Mouse (Mus musculus) spleen, adult 2 months (tissue): ENCODE measurements at regions not wholly inside any gene's neighbourhood (a gene's known extent, or its start where the extent isn't known, plus 50 kb on each side); places are given as distances from the start of the nearest gene placed in this dataset.

ENCODE experiments used
- DNase-seq, 2 experiments: peaks; one replicate each; pipeline versions ENCODE4 v3.0.0 to v3.0.0-alpha.2; 2012 to 2021; ENCODE audit warnings: low spot score in 2 of 2, low read depth in 1 of 2
- H3K27ac ChIP-seq: fragments of 200-500 bp; 2 replicates; pipeline ENCODE4 v1.5.1; 2012; ENCODE audit warnings: low read length, inconsistent platforms; ENCODE audit not compliant: insufficient read depth
- H3K27me3 ChIP-seq: fragments of 200-500 bp; 2 replicates; pipeline ENCODE4 v1.6.1; 2012; ENCODE audit warnings: mild to moderate bottlenecking, moderate library complexity, low read length, inconsistent platforms; ENCODE audit not compliant: control insufficient read depth, insufficient read depth
- H3K36me3 ChIP-seq: fragments of 200-500 bp; 2 replicates; pipeline ENCODE4 v1.6.1; 2012; ENCODE audit warnings: mild to moderate bottlenecking, low read length, inconsistent platforms; ENCODE audit not compliant: control insufficient read depth, insufficient read depth
- H3K4me1 ChIP-seq: fragments of 200-500 bp; 2 replicates; pipeline ENCODE4 v1.6.1; 2011; ENCODE audit warnings: inconsistent platforms; ENCODE audit not compliant: control insufficient read depth, insufficient read depth, insufficient read length
- H3K4me3 ChIP-seq: fragments of 200-500 bp; 2 replicates; pipeline ENCODE4 v1.5.1; 2011; ENCODE audit warnings: mild to moderate bottlenecking, inconsistent platforms; ENCODE audit not compliant: insufficient read depth, insufficient read length; ENCODE audit errors: extremely low read depth
- CTCF ChIP-seq: fragments of 200-500 bp; IDR thresholded peaks from 2 replicates; pipeline ENCODE4 v1.5.1; 2011; ENCODE audit warnings: mild to moderate bottlenecking, inconsistent platforms; ENCODE audit not compliant: insufficient read depth, insufficient read length, insufficient replicate concordance; ENCODE audit errors: extremely low read depth
- POLR2A ChIP-seq: fragments of 200-500 bp; IDR thresholded peaks from 2 replicates; pipeline ENCODE4 v1.6.1; 2011; ENCODE audit warnings: low read depth, low read length, inconsistent platforms
- WGBS: fragments of 180-500 bp; shearing (Covaris S2); methylation state at CpG from one replicate; pipeline ENCODE4 v1.1.7; 2018; 5-methylcytosine and 5-hydroxymethylcytosine counted together

GRCm38 (mm10) chr9:94410546-94410945 is 127.3 kb downstream of the 1190002N15Rik start:
- 84% methylated on average over 8 of the region's 8 CpGs for WGBS
- TF ChIP-seq POLR2A = no peak
- TF ChIP-seq CTCF = no peak

GRCm38 (mm10) chr9:94410042-94410441 is 127.8 kb downstream of the 1190002N15Rik start:
- Histone ChIP-seq H3K4me1 (no peaks in the 10 kb centered on the region), H3K27me3 (no peaks in the 10 kb centered on the region), H3K36me3 (no peaks in the 10 kb centered on the region), H3K4me3 (no peak overlapping the region), H3K27ac (no peak overlapping the region)
- 73% methylated on average over 3 of the region's 3 CpGs for WGBS
- TF ChIP-seq POLR2A = no peak
- TF ChIP-seq CTCF = no peak
- DNase-seq = no peak

More at GRCm38 (mm10) chr9:94410546-94410945, 127.3 kb downstream of the 1190002N15Rik start:
- Histone ChIP-seq H3K36me3 (no peaks in the 10 kb centered on the region), H3K4me3 (no peak overlapping the region), H3K27me3 (no peaks in the 10 kb centered on the region), H3K27ac (no peak overlapping the region), H3K4me1 (no peaks in the 10 kb centered on the region)
- DNase-seq = no peak

- Histone ChIP-seq H3K4me1 (no peaks in the 10 kb centered on the region), H3K36me3 (no peaks in the 10 kb centered on the region), H3K27me3 (no peaks in the 10 kb centered on the region), H3K4me3 (no peak overlapping the region), H3K27ac (no peak overlapping the region)
- 60% methylated on average over 7 of the region's 7 CpGs for WGBS
- no peak for TF ChIP-seq CTCF
- no peak for TF ChIP-seq POLR2A
- no peak for DNase-seq
Observed at GRCm38 (mm10) chr9:94408635-94409323, 129.1 kb downstream of the 1190002N15Rik start.

GRCm38 (mm10) chr9:94407671-94408070 is 130.2 kb downstream of the 1190002N15Rik start:
- Histone ChIP-seq H3K27ac (no peak overlapping the region), H3K4me3 (no peak overlapping the region), H3K36me3 (no peaks in the 10 kb centered on the region), H3K4me1 (no peaks in the 10 kb centered on the region), H3K27me3 (no peaks in the 10 kb centered on the region)
- no peak for DNase-seq
- TF ChIP-seq POLR2A (no peak), CTCF (no peak)
- 92% methylated on average over 10 of the region's 10 CpGs for WGBS

- WGBS = 84% methylated on average over 6 of the region's 6 CpGs
- Histone ChIP-seq H3K4me3 (no peak overlapping the region), H3K36me3 (no peaks in the 10 kb centered on the region), H3K27ac (no peak overlapping the region), H3K27me3 (no peaks in the 10 kb centered on the region), H3K4me1 (no peaks in the 10 kb centered on the region)
- no peak for DNase-seq
- no peak for TF ChIP-seq POLR2A
- no peak for TF ChIP-seq CTCF
Observed at GRCm38 (mm10) chr9:94404551-94404950, 133.3 kb downstream of the 1190002N15Rik start.

GRCm38 (mm10) chr9:94400596-94400995 is 137.3 kb downstream of the 1190002N15Rik start:
- WGBS = 76% methylated on average over 1 of the region's 1 CpGs
- no peaks in the 10 kb centered on the region for H3K36me3 ChIP-seq
- H3K27ac ChIP-seq = no peak overlapping the region
- no peaks in the 10 kb centered on the region for H3K4me1 ChIP-seq
- H3K27me3 ChIP-seq = no peaks in the 10 kb centered on the region
- no peak overlapping the region for H3K4me3 ChIP-seq
- TF ChIP-seq POLR2A = no peak
- TF ChIP-seq CTCF = no peak
- no peak for DNase-seq

- Histone ChIP-seq H3K4me3 (no peak overlapping the region), H3K27ac (no peak overlapping the region), H3K27me3 (no peaks in the 10 kb centered on the region), H3K36me3 (no peaks in the 10 kb centered on the region), H3K4me1 (no peaks in the 10 kb centered on the region)
- WGBS = 89% methylated on average over 5 of the region's 5 CpGs
- DNase-seq = no peak
- no peak for TF ChIP-seq POLR2A
- no peak for TF ChIP-seq CTCF
Observed at GRCm38 (mm10) chr9:94395215-94395614, 142.7 kb downstream of the 1190002N15Rik start.
